Mouse (Mus musculus) forebrain, postnatal 0 days (tissue): ENCODE measurements around the gene Lenep. TPM values are rescaled to one million over a fixed set of nuclear protein-coding genes. Genes with fewer than 3 reads are reported as not detected.
"Not testable (repeated sequence)": the region's sequence is repeated elsewhere in the genome, so short reads cannot be mapped to it uniquely, and the experiment has no call there.

ENCODE experiments used
- ATAC-seq: fragments of 200-750 bp; cut with Nextera tagmentation; 2 replicates; pipeline ENCODE4 v1.8.0; 2017; ENCODE audit warnings: mild to moderate bottlenecking, moderate library complexity
- DNase-seq: peaks from one replicate; pipeline ENCODE4 v3.0.0-alpha.2; 2015
- H3K27ac ChIP-seq: fragments of 300-500 bp; sonication (generic); 2 replicates; pipeline ENCODE4 v1.5.1; 2014; ENCODE audit warnings: low read depth, mild to moderate bottlenecking, antibody characterized with exemption, low read length, moderate library complexity, mixed read lengths
- H3K27me3 ChIP-seq: fragments of 300-500 bp; sonication (generic); 2 replicates; pipeline ENCODE4 v1.6.1; 2014; ENCODE audit warnings: mild to moderate bottlenecking, low read length, mixed read lengths; ENCODE audit not compliant: insufficient read depth
- H3K36me3 ChIP-seq: fragments of 300-500 bp; sonication (generic); 2 replicates; pipeline ENCODE4 v1.6.1; 2014; ENCODE audit warnings: mild to moderate bottlenecking, moderate library complexity; ENCODE audit not compliant: insufficient read depth
- H3K4me1 ChIP-seq: fragments of 300-500 bp; sonication (generic); 2 replicates; pipeline ENCODE4 v1.6.1; 2014; ENCODE audit warnings: antibody characterized with exemption; ENCODE audit not compliant: insufficient read depth
- H3K4me2 ChIP-seq: fragments of 300-500 bp; sonication (generic); 2 replicates; pipeline ENCODE4 v1.6.1; 2014; ENCODE audit warnings: low read depth, mild to moderate bottlenecking, moderate library complexity
- H3K4me3 ChIP-seq: fragments of 300-500 bp; sonication (generic); 2 replicates; pipeline ENCODE4 v1.5.1; 2014; ENCODE audit warnings: low read depth, low read length, mixed read lengths
- H3K9ac ChIP-seq: fragments of 300-500 bp; sonication (generic); 2 replicates; pipeline ENCODE4 v1.6.1; 2014; ENCODE audit warnings: mild to moderate bottlenecking
- H3K9me3 ChIP-seq: fragments of 300-500 bp; sonication (generic); 2 replicates; pipeline ENCODE4 v1.6.1; 2016; ENCODE audit warnings: low read length
- CTCF ChIP-seq: sonication (generic); IDR thresholded peaks from 2 replicates; pipeline ENCODE4 v1.5.1; 2016; ENCODE audit warnings: antibody characterized with exemption, control low read depth, low read depth
- WGBS: fragments of 180-500 bp; shearing (Covaris S2); extraction: QIAGEN DNeasy Blood & Tissue Kit; methylation state at CpG from one replicate; pipeline ENCODE4 v1.1.7; 2014; 5-methylcytosine and 5-hydroxymethylcytosine counted together
- polyA plus RNA-seq: library from polyadenylated mRNA; unstranded; fragments of >200 nt; fragmentation: Nextera tagmentation; extraction: Ambion mirVana; gene quantifications from 2 replicates; pipeline ENCODE4 v1.2.1, GENCODE M21; 2015
- total RNA-seq: library from RNA; depleted of rRNA; stranded (reverse); fragments of >200 nt; gene quantifications from 2 replicates; pipeline ENCODE4 v1.2.3, GENCODE M21; 2014

Lenep gene
- total and polyA plus RNA-seq, 2 experiments from 2014 or later = 4.2 TPM; not detected in 1

DNA sequence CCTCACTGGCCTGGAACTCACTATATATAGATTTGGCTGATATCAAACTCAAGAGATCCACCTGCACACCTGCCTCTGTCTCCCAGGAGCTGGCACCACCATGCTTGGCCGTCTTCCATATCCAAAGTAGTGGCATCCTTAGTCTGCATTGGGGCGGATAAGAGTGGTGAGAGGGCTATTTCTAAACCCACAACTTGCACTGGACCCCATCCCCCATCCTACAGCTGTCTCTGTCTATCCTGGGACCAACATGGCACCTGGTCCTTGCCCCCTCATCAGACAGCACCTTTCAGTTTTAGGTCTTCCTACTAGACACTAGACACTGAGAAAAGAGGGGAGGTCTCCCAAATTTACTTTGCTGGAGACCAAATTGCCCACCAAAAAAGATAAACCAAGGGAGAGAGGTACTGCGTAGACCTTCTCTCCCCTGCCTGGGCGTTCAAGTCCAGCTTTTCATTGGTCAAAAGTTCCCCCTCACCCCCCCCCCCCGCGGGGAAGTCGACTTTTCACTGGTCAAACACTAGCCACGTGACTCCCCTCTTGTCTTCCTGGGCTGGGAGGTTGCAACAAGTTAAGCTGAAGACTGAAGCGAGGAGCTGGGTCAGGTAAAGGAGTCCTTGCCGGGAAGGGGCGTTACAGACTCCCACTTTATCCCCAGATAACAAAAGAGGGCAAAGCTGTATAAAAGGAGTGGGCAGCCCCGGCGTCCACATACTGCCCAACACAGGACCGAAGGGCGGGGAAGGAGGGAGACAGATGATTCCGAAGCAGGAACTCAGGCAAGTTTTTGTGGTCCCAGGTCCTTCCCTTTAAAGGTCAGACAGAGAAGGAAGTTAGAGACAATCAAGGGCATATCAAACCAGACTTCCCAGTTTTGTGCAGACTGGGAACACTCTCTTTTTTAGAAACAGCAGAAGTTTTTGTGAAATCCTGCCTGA is 33.9 kb upstream of the Lenep start, which contains the start of gene Pbxip1:
Pbxip1 (plus strand) TSS at position 531 of the 938 bp plus-strand sequence.
- no peak within 1 kb of the TSS for H3K27ac ChIP-seq
- peak within 1 kb of the TSS; percentile 35 for H3K4me2 ChIP-seq
- peaks cover 24% of the 10 kb centered on the region for H3K36me3 ChIP-seq
- 4% methylated on average over 16 of the region's 16 CpGs for WGBS
- no peaks in the 10 kb centered on the region for H3K27me3 ChIP-seq
- no peaks in the 10 kb centered on the region for H3K9me3 ChIP-seq
- TF ChIP-seq CTCF = no peak
- DNase-seq (no peak), ATAC-seq (peak; percentile 50)
- peak within 1 kb of the TSS; percentile 39; the same call in 1 of the 2 replicates for H3K9ac ChIP-seq
- peaks cover 2% of the 10 kb centered on the region for H3K4me1 ChIP-seq
- peak within 1 kb of the TSS; percentile 23 for H3K4me3 ChIP-seq

DNA sequence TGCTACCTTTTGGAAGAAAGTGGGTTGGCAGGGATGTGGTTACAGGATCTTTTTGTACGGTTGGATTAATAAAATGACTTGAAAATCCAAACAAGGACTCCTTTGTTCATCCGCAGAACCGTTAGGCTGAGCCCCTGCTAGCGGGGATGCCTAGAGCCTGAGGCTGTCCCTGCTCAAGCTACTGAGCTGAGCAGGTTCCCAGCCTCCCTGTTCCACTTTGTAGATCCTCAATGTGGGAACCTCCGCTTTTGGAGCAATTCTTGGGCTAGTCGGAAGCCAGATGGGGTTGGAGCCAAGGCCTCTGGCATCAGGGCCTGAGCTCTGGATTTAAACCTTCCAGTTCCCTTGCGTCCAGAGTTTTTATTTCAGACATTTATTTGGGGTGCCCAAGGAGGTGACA is 32.4 kb upstream of the Lenep start:
- 41% methylated on average over 7 of the region's 7 CpGs for WGBS
- H3K4me3 ChIP-seq = no peak overlapping the region
- H3K9ac ChIP-seq = no peak overlapping the region
- peak overlapping the region; percentile 40; the same call in 1 of the 2 replicates for H3K27ac ChIP-seq
- DNase-seq = no peak
- H3K4me2 ChIP-seq = no peak overlapping the region
- peaks cover 24% of the 10 kb centered on the region for H3K36me3 ChIP-seq
- H3K27me3 ChIP-seq = no peaks in the 10 kb centered on the region
- H3K9me3 ChIP-seq = no peaks in the 10 kb centered on the region
- no peak for TF ChIP-seq CTCF
- peaks cover 8% of the 10 kb centered on the region for H3K4me1 ChIP-seq
- ATAC-seq = no peak

DNA sequence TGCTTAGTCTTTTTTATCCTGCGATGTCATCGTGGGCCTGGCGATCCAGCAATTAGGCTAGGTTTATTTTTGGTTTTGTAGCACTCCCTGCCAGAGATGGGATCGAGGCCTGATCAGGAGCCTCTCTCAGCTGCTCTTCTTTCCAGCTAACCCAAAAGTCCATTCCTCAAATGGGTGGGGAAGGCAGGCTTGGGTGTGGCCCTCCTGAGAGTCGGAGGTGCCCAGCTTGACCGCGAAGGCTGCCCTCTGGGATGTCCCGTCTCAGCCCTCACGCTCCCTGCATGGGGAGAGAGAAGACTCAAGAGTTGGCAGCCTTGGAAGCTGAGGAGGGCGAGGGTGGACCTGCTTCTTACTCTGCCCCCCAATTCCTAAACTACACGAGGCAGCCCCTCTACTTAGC is 31.9 kb upstream of the Lenep start:
- Histone ChIP-seq H3K27ac (peak overlapping the region; percentile 40), H3K4me3 (no peak overlapping the region), H3K4me1 (peaks cover 8% of the 10 kb centered on the region), H3K9me3 (no peaks in the 10 kb centered on the region), H3K9ac (no peak overlapping the region), H3K27me3 (no peaks in the 10 kb centered on the region), H3K4me2 (no peak overlapping the region), H3K36me3 (peaks cover 24% of the 10 kb centered on the region)
- no peak for TF ChIP-seq CTCF
- no peak for ATAC-seq
- WGBS = 72% methylated on average over 11 of the region's 11 CpGs
- DNase-seq = no peak

DNA sequence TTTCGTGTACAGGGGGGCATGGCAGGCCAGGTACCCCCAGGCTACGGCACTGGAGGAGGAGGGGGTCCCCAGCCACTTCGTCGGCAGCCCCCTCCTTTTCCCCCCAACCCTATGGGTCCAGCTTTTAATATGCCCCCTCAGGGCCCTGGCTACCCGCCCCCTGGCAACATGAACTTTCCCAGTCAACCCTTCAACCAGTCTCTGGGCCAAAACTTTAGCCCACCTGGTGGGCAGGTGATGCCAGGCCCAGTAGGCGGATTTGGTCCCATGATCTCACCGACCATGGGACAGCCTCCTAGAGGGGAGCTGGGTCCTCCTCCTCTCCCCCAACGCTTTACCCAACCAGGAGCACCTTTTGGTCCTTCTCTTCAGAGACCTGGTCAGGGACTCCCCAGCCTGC is 30.0 kb upstream of the Lenep start:
- Histone ChIP-seq H3K9me3 (no peaks in the 10 kb centered on the region), H3K4me3 (no peak overlapping the region), H3K36me3 (peaks cover 24% of the 10 kb centered on the region), H3K4me2 (no peak overlapping the region), H3K27me3 (no peaks in the 10 kb centered on the region), H3K9ac (no peak overlapping the region), H3K27ac (no peak overlapping the region), H3K4me1 (peaks cover 8% of the 10 kb centered on the region)
- WGBS = 89% methylated on average over 8 of the region's 8 CpGs
- ATAC-seq = no peak
- no peak for TF ChIP-seq CTCF
- DNase-seq = no peak

DNA sequence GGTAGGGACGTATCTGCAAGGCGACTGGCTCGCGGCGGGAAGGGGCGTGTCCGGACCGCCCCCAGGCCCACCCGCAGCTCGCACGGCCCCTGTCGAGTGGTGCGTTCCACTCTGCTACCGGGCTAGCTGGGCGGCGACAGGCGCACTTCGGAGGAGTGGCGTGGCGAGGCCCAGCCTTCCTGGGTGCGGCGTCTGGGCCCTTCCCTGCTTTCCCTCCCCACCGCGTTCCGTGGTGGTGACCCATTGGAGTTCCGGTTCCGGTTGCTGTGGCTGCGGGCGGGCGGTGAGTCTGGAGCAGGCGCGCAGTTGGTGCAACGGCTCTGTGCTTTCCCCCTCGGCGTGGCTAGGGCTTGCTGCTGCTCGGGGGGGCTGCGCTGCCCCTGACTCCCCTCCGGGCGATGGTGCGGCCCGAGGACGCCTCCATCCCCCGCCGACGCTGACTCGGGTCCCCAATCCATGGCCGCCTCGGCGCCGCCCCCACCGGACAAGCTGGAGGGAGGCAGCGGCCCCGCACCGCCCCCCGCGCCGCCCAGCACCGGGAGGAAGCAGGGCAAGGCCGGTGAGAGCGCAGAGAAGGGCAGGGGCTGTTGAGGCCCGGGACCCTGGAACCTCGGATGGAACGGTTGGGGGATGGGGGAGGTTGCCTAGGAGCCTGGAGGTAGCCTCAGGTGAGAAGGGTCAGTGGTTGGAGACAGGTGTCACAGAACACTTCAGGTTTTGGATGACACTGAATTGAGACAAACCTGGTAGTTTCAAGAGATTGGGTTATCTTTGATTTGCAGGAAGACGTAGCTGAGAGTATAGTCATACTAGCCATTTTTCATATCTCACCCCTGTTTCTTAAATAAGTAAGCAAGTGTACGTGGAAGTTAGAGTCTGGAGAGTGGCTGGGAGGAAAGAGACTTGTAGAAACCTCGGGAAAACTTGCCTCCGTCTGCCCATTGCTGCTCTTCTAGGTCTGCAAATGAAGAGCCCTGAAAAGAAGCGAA is 27.9 kb upstream of the Lenep start, which contains the start of gene Pygo2:
Pygo2 (plus strand) TSS at position 44 of the 989 bp plus-strand sequence.
- ATAC-seq (peak; percentile 99), DNase-seq (peak; percentile 96)
- Histone ChIP-seq H3K27me3 (no peaks in the 10 kb centered on the region), H3K4me3 (peak within 1 kb of the TSS; percentile 70), H3K9me3 (no peaks in the 10 kb centered on the region), H3K27ac (peak within 1 kb of the TSS; percentile 90), H3K4me1 (peaks cover 8% of the 10 kb centered on the region), H3K9ac (peak within 1 kb of the TSS; percentile 82), H3K4me2 (peak within 1 kb of the TSS; percentile 85), H3K36me3 (peaks cover 24% of the 10 kb centered on the region)
- no peak; the same call in 1 of the 2 replicates for TF ChIP-seq CTCF
- 4% methylated on average over 66 of the region's 68 CpGs for WGBS

DNA sequence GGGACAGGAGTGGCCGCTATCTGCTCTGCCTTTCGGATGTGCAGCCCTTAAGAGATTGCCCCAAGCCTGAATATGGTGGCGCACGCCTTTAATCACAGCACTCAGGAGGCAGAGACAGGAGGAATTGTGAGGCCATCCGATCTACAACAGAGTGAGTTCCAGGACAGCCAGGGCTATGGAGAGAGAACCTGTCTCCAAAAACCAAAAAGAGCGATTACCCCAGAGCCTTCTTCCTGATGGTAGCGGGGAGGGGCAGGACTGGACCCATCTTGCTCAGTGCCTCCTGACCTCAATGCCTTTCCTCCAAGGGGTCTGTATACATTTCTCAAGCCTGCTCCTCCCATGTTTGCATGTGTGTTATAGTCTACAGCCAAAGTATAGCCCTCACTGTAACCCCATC is 26.4 kb upstream of the Lenep start:
- H3K36me3 ChIP-seq = peaks cover 17% of the 10 kb centered on the region
- not testable (repeated sequence) for H3K4me1 ChIP-seq, H3K9ac ChIP-seq, DNase-seq, H3K27me3 ChIP-seq, H3K9me3 ChIP-seq, ATAC-seq, H3K4me2 ChIP-seq, H3K4me3 ChIP-seq, H3K27ac ChIP-seq
- 95% methylated on average over 7 of the region's 7 CpGs for WGBS
